9 mouse cellular contexts compared by ENCODE assay signal in genomic region chr8:84657680-84658079, GRCm38 (mm10). TPM values are rescaled to one million over a fixed set of nuclear protein-coding genes. Genes with fewer than 3 reads are reported as not detected.
DNase-seq lines count a peak whose midpoint lies in the region; ATAC-seq and TF ChIP-seq lines count a peak whose summit lies in the region.
"Had no signal": no experiment of that assay in that cellular context is flagged by ENCODE, and none has a peak within 500 bp of the region (broad histone marks: within the 10 kb centered on the region; RNA-seq: fewer than 3 reads in every experiment).

No protein-coding gene starts in this region.

- peak overlapping the region; percentile 91; the same call in 1 of the 2 replicates for H3K4me2 ChIP-seq in lung, embryonic 14.5 days
- H3K4me2 ChIP-seq in embryonic facial prominence, embryonic 13.5 days, result peak overlapping the region; percentile 85
- H3K4me2 ChIP-seq in stomach, embryonic 14.5 days (replicated peaks; ENCODE audit: low read depth, low read length), result no peak overlapping the region; the same call in 1 of the 2 replicates

- no peak overlapping the region for H3K4me3 ChIP-seq in lung, embryonic 14.5 days (ENCODE audit: low read depth, low read length)
- H3K4me3 ChIP-seq in lung, adult 2 months (replicated peaks; ENCODE audit: extremely low read depth, low read depth, low read length), result no peak overlapping the region
- H3K4me3 ChIP-seq in embryonic facial prominence, embryonic 13.5 days, result no peak overlapping the region
- no peak overlapping the region for H3K4me3 ChIP-seq in stomach, embryonic 14.5 days (ENCODE audit: low read depth, low read length)
- H3K4me3 ChIP-seq: forebrain, embryonic 15.5 days had no signal

- peak; percentile 53 for DNase-seq in lung, embryonic 14.5 days
- no peak for DNase-seq in lung, adult 2 months
- DNase-seq in kidney, postnatal 25 days, result peak; percentile 39 to 62
- no peak for DNase-seq in natural killer cell, adult 2 months (ENCODE audit: low spot score in 2 of 2)
- DNase-seq in right cerebral cortex, postnatal 25 days, result no peak
- DNase-seq: spleen, adult 18-20 months had no signal

- no peak for TF ChIP-seq POLR2A in lung, adult 2 months (IDR thresholded peaks at IDR 0.05; ENCODE audit: borderline replicate concordance, extremely low read depth, low read depth, low read length)

- H3K9me3 ChIP-seq in lung, embryonic 14.5 days (ENCODE audit: low read depth, low read length), result no peaks in the 10 kb centered on the region
- H3K9me3 ChIP-seq in embryonic facial prominence, embryonic 13.5 days, result no peaks in the 10 kb centered on the region
- no peaks in the 10 kb centered on the region for H3K9me3 ChIP-seq in stomach, embryonic 14.5 days (ENCODE audit: control insufficient read depth, low read depth, low read length)
- H3K9me3 ChIP-seq: forebrain, embryonic 15.5 days had no signal

- no peak for ATAC-seq in lung, embryonic 14.5 days (ENCODE audit: insufficient read depth)
- no peak for ATAC-seq in embryonic facial prominence, embryonic 13.5 days (ENCODE audit: insufficient number of reproducible peaks, insufficient read depth, low FRiP score, low TSS enrichment, low read depth)
- ATAC-seq in stomach, embryonic 14.5 days (ENCODE audit: insufficient number of reproducible peaks, insufficient read depth, low FRiP score, low read depth), result no peak
- ATAC-seq: forebrain, embryonic 15.5 days had no signal

- H3K36me3 ChIP-seq in lung, embryonic 14.5 days (ENCODE audit: insufficient read depth), result no peaks in the 10 kb centered on the region
- H3K36me3 ChIP-seq in embryonic facial prominence, embryonic 13.5 days, result no peaks in the 10 kb centered on the region
- H3K36me3 ChIP-seq in stomach, embryonic 14.5 days (ENCODE audit: control insufficient read depth, insufficient read depth, low read length), result no peaks in the 10 kb centered on the region
- H3K36me3 ChIP-seq: forebrain, embryonic 15.5 days had no signal

- H3K27me3 ChIP-seq in lung, embryonic 14.5 days (ENCODE audit: insufficient read depth, low read length), result no peaks in the 10 kb centered on the region
- no peaks in the 10 kb centered on the region for H3K27me3 ChIP-seq in embryonic facial prominence, embryonic 13.5 days
- H3K27me3 ChIP-seq in stomach, embryonic 14.5 days (ENCODE audit: control insufficient read depth, insufficient read depth, low read length), result no peaks in the 10 kb centered on the region
- H3K27me3 ChIP-seq: forebrain, embryonic 15.5 days had no signal

- no peak overlapping the region for H3K9ac ChIP-seq in lung, embryonic 14.5 days
- no peak overlapping the region for H3K9ac ChIP-seq in embryonic facial prominence, embryonic 13.5 days
- no peak overlapping the region for H3K9ac ChIP-seq in stomach, embryonic 14.5 days (replicated peaks; ENCODE audit: low read depth, low read length)
- H3K9ac ChIP-seq: forebrain, embryonic 15.5 days had no signal

- H3K4me1 ChIP-seq in lung, embryonic 14.5 days (ENCODE audit: insufficient read depth), result peaks cover 32% of the 10 kb centered on the region
- peaks cover 9% of the 10 kb centered on the region for H3K4me1 ChIP-seq in lung, adult 2 months (ENCODE audit: control insufficient read depth, insufficient read depth, low read length)
- peaks cover 61% of the 10 kb centered on the region for H3K4me1 ChIP-seq in embryonic facial prominence, embryonic 13.5 days
- H3K4me1 ChIP-seq in stomach, embryonic 14.5 days (ENCODE audit: control insufficient read depth, insufficient read depth, low read length), result peaks cover 39% of the 10 kb centered on the region

- TF ChIP-seq CTCF in lung, embryonic 14.5 days (IDR thresholded peaks at IDR 0.05; ENCODE audit: low read depth), result no peak
- no peak for TF ChIP-seq CTCF in lung, adult 2 months (IDR thresholded peaks at IDR 0.05; ENCODE audit: insufficient read depth, low read length)

- peak overlapping the region; percentile 99 for H3K27ac ChIP-seq in lung, embryonic 14.5 days (ENCODE audit: low read depth)
- H3K27ac ChIP-seq in embryonic facial prominence, embryonic 13.5 days, result peak overlapping the region; percentile 99
- H3K27ac ChIP-seq in stomach, embryonic 14.5 days (ENCODE audit: low read length), result peak overlapping the region; percentile 99; the same call in 1 of the 2 replicates

- WGBS in lung, embryonic 14.5 days, result 38% methylated on average over 4 of the region's 4 CpGs
- WGBS in lung, adult 2 months, result 68% methylated on average over 4 of the region's 4 CpGs
- 45% methylated on average over 4 of the region's 4 CpGs for WGBS in embryonic facial prominence, embryonic 13.5 days
- 46% methylated on average over 4 of the region's 4 CpGs for WGBS in stomach, embryonic 14.5 days

RNA-seq across cellular contexts. Expression of gene Ier2, which starts 5.0 kb away (rescaled TPM):
- 81.7 and 83.8 TPM in 2 replicates for polyA plus RNA-seq in lung, embryonic 14.5 days (2014; fragmentation: Nextera tagmentation; extraction: Ambion mirVana)
- polyA plus RNA-seq in lung, adult 2 months (2012; rRNA removed), result 34.6 and 47.1 TPM in 2 replicates
- polyA plus RNA-seq in embryonic facial prominence, embryonic 13.5 days (2015; fragmentation: Nextera tagmentation; extraction: Ambion mirVana), result 64.3 and 67.6 TPM in 2 replicates
- 73.1 and 83.4 TPM in 2 replicates for polyA plus RNA-seq in stomach, embryonic 14.5 days (2014; fragmentation: Nextera tagmentation; extraction: Ambion mirVana)

RNA-seq across cellular contexts. Expression of gene Trmt1, which starts 28.4 kb away (rescaled TPM):
- polyA plus RNA-seq in lung, embryonic 14.5 days (2014; fragmentation: Nextera tagmentation; extraction: Ambion mirVana), result 66.1 and 68.6 TPM in 2 replicates
- 87.5 and 99.1 TPM in 2 replicates for polyA plus RNA-seq in lung, adult 2 months (2012; rRNA removed)
- polyA plus RNA-seq in embryonic facial prominence, embryonic 13.5 days (2015; fragmentation: Nextera tagmentation; extraction: Ambion mirVana), result 71.3 and 78.6 TPM in 2 replicates
- polyA plus RNA-seq in stomach, embryonic 14.5 days (2014; fragmentation: Nextera tagmentation; extraction: Ambion mirVana), result 64.6 and 65.7 TPM in 2 replicates

RNA-seq across cellular contexts. Expression of gene Nacc1, which starts 30.0 kb away (rescaled TPM):
- polyA plus RNA-seq in lung, embryonic 14.5 days (2014; fragmentation: Nextera tagmentation; extraction: Ambion mirVana), result 29.8 and 33.8 TPM in 2 replicates
- polyA plus RNA-seq in lung, adult 2 months (2012; rRNA removed), result 72.5 and 81.8 TPM in 2 replicates
- polyA plus RNA-seq in embryonic facial prominence, embryonic 13.5 days (2015; fragmentation: Nextera tagmentation; extraction: Ambion mirVana), result 16.3 and 16.6 TPM in 2 replicates
- 25.1 and 25.7 TPM in 2 replicates for polyA plus RNA-seq in stomach, embryonic 14.5 days (2014; fragmentation: Nextera tagmentation; extraction: Ambion mirVana)

RNA-seq across cellular contexts. Expression of gene Lyl1, which starts 43.6 kb away (rescaled TPM):
- polyA plus RNA-seq in lung, embryonic 14.5 days (2014; fragmentation: Nextera tagmentation; extraction: Ambion mirVana), result 12.0 and 12.5 TPM in 2 replicates
- polyA plus RNA-seq in lung, adult 2 months (2012; rRNA removed), result 20.2 and 21.9 TPM in 2 replicates
- 4.8 and 4.9 TPM in 2 replicates for polyA plus RNA-seq in embryonic facial prominence, embryonic 13.5 days (2015; fragmentation: Nextera tagmentation; extraction: Ambion mirVana)
- polyA plus RNA-seq in stomach, embryonic 14.5 days (2014; fragmentation: Nextera tagmentation; extraction: Ambion mirVana), result 4.6 and 5.0 TPM in 2 replicates

Comparison
In these comparisons a context has a peak if more than half of its experiments do, and no peak if none do; other contexts are left out.
1. DNase-seq: peak in lung, embryonic 14.5 days (single experiment) and kidney, postnatal 25 days (2 of 2); none in lung, adult 2 months (single experiment), natural killer cell, adult 2 months (0 of 2) and right cerebral cortex, postnatal 25 days (single experiment).
2. Peak in every context shown above with its lines, with median percentiles within 50 percentile points of each other: H3K27ac ChIP-seq.